Mouse (Mus musculus): ENCODE data around the gene Vipr2. TPM values are rescaled to one million over a fixed set of nuclear protein-coding genes. Genes with fewer than 3 reads are reported as not detected.

Vipr2 gene
- polyA plus RNA-seq, 1 experiment from 2014 or later = 2.2 TPM

DNA sequence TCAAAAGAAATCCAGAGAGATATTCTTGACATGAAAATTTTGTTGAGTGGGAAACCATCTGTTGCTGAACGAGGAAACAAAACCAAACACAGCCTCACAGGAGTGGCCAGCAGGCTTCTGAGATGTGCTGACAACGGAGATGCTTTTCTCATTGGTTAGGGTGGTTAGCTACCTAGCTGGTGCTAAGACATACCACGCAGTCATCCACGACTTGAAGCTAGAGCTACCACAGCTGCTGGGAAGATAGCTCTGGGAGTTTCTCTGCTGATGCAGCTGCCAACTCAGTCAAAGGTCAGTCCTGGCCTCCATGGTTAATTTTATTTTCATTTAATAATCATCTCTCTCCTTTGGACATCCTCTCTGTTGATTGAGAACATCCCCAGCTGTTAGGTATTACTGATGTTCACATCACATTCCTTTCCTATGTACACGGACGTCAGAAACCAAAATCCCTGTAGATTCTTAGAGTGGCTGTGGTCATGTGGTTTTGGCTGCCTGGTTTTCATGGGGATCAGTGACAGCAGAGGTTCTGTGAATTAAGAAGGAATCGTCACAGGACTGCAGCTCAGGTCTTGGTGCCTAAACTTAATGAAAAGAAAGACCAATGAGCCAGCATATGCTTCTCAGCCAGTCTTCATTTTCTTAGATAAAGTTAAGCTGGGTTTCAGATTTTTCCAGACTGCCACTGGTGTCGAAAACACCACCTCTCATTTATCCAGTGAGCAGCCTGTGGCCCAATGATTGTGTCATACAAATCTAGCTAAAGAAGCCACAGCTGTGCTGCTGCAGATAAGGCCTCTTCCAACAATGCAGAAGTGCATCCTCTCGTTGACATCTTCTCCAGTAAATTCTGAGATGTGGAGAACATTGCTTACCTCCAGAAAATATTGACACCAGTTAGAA lies 32.2 kb downstream of the Vipr2 start:
- Histone ChIP-seq H3K4me2 (replicated peaks) (no peak overlapping the region), H3K4me3 (no peak overlapping the region), H3K36me3 (no peaks in the 10 kb centered on the region), H3K27me3 (no peaks in the 10 kb centered on the region), H3K4me1 (no peaks in the 10 kb centered on the region), H3K9me3 (peaks cover 10% of the 10 kb centered on the region), H3K27ac (no peak overlapping the region), H3K9ac (no peak overlapping the region)
- ATAC-seq (ENCODE audit: low FRiP score, low read depth) = no peak
- 77% methylated on average over 9 of the region's 9 CpGs for WGBS

DNA sequence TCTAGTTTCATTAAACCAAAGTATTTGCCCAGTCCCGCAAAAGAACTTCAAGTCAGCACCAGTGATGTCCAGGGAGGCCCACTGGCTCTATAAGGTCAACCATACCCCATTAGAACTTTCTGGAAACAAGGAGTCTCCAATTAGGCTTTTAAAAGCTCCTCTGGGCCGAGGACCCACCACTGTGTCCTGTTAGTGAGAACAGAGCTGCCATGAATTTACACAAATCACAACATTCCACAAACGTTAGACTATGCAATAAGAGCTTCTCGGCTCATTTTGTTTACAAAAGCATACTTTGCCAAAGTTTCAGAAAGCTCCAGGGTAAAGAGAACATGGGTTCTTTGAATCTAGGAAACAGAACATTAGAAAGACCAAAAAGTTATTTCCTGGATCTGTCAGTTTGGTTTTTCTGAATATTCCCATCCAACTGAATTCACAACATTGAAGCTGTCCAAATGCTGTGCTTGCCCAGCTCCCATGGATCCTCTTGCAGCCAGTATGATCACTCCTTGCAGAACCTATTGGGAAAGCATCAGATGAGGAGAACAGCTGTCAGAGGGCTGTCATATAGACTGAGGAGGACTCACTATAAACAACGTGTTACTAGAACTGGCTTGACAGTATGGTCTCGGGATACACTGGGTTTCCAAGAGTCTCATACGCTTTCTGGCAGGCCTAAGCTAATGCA lies 33.6 kb downstream of the Vipr2 start:
- H3K27ac ChIP-seq = no peak overlapping the region
- H3K4me1 ChIP-seq = no peaks in the 10 kb centered on the region
- H3K4me2 ChIP-seq (replicated peaks) = no peak overlapping the region
- H3K36me3 ChIP-seq = no peaks in the 10 kb centered on the region
- H3K9me3 ChIP-seq = peaks cover 10% of the 10 kb centered on the region
- H3K9ac ChIP-seq = no peak overlapping the region
- H3K4me3 ChIP-seq = no peak overlapping the region
- H3K27me3 ChIP-seq = no peaks in the 10 kb centered on the region
- ATAC-seq (ENCODE audit: low FRiP score, low read depth) = no peak
- WGBS = 73% methylated on average over 7 of the region's 7 CpGs

DNA sequence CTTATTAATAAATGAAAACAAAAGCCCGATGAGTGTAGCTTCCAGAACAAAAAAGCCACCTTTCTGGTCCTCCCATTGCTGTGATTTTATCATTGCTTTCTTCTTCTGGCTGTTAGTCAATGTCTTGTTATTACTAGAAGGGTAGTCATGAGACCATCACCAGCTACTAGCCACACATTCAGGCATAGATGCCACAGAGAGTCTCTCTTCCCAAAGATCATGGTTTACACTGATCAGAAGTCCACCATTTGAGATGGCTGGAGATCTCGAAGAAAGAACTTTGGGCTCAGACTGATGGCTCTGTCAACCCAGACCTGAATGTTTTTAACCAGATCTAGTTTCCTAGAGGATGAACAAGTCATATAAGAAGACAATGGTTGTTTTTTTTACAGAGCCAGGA lies 38.3 kb downstream of the Vipr2 start:
- Histone ChIP-seq H3K4me2 (replicated peaks) (no peak overlapping the region), H3K9ac (no peak overlapping the region), H3K36me3 (no peaks in the 10 kb centered on the region), H3K4me1 (no peaks in the 10 kb centered on the region), H3K9me3 (no peaks in the 10 kb centered on the region), H3K27ac (no peak overlapping the region), H3K4me3 (no peak overlapping the region), H3K27me3 (no peaks in the 10 kb centered on the region)
- WGBS = 88% methylated on average over 2 of the region's 2 CpGs
- ATAC-seq (ENCODE audit: low FRiP score, low read depth) = no peak

DNA sequence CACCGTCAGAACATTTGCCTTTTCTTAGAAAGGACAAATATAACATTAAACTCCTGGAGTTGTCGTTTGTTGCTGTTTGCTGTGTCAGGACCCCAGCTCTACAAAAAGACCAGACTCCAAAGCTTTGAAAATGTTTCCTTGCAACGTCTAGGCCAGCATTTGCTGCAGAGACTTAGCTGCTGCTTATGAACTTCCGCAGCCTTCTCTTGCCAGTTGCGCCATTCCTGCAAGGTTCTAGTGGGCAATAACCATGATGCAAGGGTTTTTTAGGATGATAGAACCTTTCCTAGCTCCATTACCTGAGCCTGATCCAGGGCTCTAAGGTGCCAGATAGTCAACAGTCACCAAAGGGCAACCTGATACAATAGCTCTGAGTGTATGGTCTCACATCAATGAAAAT lies 38.9 kb downstream of the Vipr2 start:
- ATAC-seq (ENCODE audit: low FRiP score, low read depth) = no peak
- Histone ChIP-seq H3K4me1 (no peaks in the 10 kb centered on the region), H3K9me3 (no peaks in the 10 kb centered on the region), H3K27me3 (no peaks in the 10 kb centered on the region), H3K9ac (no peak overlapping the region), H3K27ac (no peak overlapping the region), H3K4me3 (no peak overlapping the region), H3K4me2 (replicated peaks) (no peak overlapping the region), H3K36me3 (no peaks in the 10 kb centered on the region)
- WGBS = 85% methylated on average over 5 of the region's 5 CpGs

DNA sequence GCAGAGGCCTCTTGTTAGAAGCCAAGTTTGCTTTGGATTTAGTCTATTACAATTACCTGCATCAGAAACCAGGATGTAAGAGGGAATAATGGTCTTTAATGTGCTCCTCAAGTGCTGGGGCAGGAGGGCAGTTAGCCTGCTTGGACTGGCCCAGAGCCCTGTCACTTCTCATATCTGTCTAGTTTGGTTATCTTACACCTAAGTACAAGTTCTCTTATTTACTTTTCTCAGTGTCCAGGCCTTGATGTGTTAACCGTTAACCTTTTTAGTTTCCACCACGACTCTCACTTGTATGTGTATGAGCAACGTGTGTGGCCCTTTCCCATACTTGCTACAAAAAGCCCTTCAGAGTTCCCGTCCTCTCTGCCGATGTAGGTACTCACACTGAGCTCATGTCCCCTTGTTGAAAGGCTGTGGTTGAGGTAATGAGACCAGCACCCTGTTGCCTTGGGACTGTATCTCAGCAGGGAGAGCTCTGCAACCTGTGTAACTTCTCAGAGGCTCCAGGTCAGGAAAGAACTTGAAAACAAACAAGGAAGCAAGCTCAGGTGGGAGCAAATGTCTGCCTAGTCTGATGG lies 39.9 kb downstream of the Vipr2 start:
- no peak overlapping the region for H3K4me3 ChIP-seq
- no peak overlapping the region for H3K9ac ChIP-seq
- WGBS = 82% methylated on average over 5 of the region's 5 CpGs
- no peaks in the 10 kb centered on the region for H3K9me3 ChIP-seq
- H3K27me3 ChIP-seq = no peaks in the 10 kb centered on the region
- H3K36me3 ChIP-seq = no peaks in the 10 kb centered on the region
- no peak for ATAC-seq (ENCODE audit: low FRiP score, low read depth)
- H3K4me1 ChIP-seq = no peaks in the 10 kb centered on the region
- no peak overlapping the region for H3K4me2 ChIP-seq (replicated peaks)
- H3K27ac ChIP-seq = no peak overlapping the region

DNA sequence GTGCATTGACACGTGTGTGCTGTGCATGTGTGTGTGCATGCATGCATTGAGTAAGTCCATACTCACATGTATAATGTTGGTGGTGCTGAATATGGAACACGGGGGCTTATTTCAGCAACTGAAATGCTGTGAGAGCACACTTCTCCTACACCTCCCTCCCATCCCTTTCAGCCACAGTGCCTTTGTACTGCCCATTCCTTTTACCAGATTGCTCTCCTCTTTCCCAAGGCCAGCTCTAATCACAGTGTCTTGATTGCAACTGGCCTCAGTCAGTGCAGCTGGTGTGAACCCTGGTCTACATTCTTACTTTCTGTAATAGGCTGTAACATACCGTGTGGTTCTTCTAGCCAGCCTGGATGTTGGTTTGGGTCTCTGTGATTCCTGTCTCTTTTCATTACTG lies 41.5 kb downstream of the Vipr2 start:
- no peak overlapping the region for H3K27ac ChIP-seq
- no peaks in the 10 kb centered on the region for H3K9me3 ChIP-seq
- no peak overlapping the region for H3K4me2 ChIP-seq (replicated peaks)
- 84% methylated on average over 3 of the region's 3 CpGs for WGBS
- no peak overlapping the region for H3K9ac ChIP-seq
- H3K27me3 ChIP-seq = no peaks in the 10 kb centered on the region
- no peak overlapping the region for H3K4me3 ChIP-seq
- H3K36me3 ChIP-seq = no peaks in the 10 kb centered on the region
- no peak for ATAC-seq (ENCODE audit: low FRiP score, low read depth)
- no peaks in the 10 kb centered on the region for H3K4me1 ChIP-seq

DNA sequence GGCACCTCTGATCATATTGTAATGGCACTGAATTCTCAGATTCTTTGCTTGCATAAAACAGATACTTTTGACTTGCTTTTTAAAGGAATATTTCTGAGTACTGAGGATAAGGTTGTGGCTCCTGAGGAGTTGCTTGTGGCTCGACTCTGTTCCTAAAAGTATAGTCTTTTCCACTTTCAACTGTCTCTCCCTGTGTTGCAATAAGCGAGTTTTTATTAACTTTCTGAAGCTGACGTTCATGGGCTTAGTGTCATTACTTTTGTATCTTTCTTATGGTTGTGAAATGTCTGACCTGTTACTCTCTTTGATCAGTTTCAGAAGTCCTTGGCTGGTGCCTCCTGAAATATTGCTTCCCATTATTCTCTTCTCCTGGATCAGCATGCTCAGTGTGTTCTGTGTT lies 46.3 kb downstream of the Vipr2 start:
- no peak for ATAC-seq (ENCODE audit: low FRiP score, low read depth)
- no peak overlapping the region for H3K27ac ChIP-seq
- 74% methylated on average over 3 of the region's 3 CpGs for WGBS
- no peak overlapping the region for H3K9ac ChIP-seq
- H3K27me3 ChIP-seq = no peaks in the 10 kb centered on the region
- H3K36me3 ChIP-seq = no peaks in the 10 kb centered on the region
- H3K9me3 ChIP-seq = no peaks in the 10 kb centered on the region
- H3K4me2 ChIP-seq (replicated peaks) = no peak overlapping the region
- no peaks in the 10 kb centered on the region for H3K4me1 ChIP-seq
- H3K4me3 ChIP-seq = no peak overlapping the region

DNA sequence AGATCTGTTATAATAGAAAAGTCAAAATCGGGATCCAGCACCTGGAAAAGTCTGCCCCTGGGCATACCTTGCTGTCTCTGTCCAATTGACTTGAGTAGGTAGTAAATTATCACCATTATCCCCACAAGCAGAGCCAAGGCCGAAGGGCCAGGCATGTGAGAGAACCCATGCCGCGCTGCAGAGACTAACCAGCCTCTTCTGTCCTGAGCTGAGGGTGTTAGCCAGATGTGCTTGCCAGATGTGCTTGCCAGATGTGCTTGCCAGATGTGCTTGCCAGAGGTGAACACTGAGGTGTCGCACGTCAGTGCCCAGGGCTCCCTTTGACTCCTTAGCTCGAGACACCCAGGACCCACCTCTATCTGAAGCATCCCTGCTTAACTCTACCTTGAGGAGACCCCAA lies 53.4 kb downstream of the Vipr2 start:
- Histone ChIP-seq H3K9ac (no peak overlapping the region), H3K4me1 (no peaks in the 10 kb centered on the region), H3K27ac (no peak overlapping the region), H3K4me2 (replicated peaks) (no peak overlapping the region), H3K4me3 (no peak overlapping the region), H3K27me3 (no peaks in the 10 kb centered on the region), H3K36me3 (no peaks in the 10 kb centered on the region), H3K9me3 (no peaks in the 10 kb centered on the region)
- 34% methylated on average over 7 of the region's 7 CpGs for WGBS
- ATAC-seq (ENCODE audit: low FRiP score, low read depth) = peak; percentile 83

DNA sequence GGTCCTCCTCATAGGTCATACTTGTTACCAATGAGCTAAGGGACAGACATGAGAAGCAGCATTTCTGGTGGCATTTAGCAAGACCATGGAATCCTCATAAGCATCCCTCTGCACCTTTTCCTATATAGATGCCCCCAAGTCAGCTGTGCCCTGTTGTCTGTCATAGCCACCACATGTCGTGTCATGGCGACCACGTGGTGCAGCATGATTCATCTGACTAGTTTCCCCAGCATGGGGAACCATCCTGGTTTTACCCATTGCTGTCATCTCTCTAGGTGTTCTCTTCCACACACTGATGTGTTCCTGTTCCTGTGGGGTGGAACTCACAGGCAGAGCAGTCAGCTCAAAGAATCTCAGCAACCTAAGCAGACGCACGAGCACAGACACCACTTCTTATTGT lies 55.4 kb downstream of the Vipr2 start:
- 91% methylated on average over 5 of the region's 5 CpGs for WGBS
- Histone ChIP-seq H3K4me3 (no peak overlapping the region), H3K4me1 (no peaks in the 10 kb centered on the region), H3K27ac (no peak overlapping the region), H3K36me3 (no peaks in the 10 kb centered on the region), H3K4me2 (replicated peaks) (no peak overlapping the region), H3K9ac (no peak overlapping the region), H3K9me3 (no peaks in the 10 kb centered on the region), H3K27me3 (no peaks in the 10 kb centered on the region)
- no peak for ATAC-seq (ENCODE audit: low FRiP score, low read depth)

DNA sequence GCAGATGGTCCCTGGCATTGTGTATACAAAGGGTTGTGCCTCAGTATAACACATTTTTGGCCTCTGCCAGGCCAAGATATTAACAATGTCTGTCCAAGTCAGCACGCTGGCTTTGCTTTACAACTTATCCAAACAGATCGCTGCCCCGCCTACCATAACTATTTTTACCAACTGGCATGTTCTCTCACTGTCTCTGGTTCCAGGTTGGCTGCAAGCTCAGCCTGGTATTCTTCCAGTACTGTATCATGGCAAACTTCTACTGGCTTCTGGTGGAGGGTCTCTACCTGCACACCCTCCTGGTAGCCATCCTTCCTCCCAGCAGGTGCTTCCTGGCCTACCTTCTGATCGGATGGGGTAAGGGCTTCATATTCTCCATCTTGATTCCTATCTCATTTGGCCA lies 58.4 kb downstream of the Vipr2 start:
- Histone ChIP-seq H3K4me3 (no peak overlapping the region), H3K4me1 (no peaks in the 10 kb centered on the region), H3K9ac (no peak overlapping the region), H3K4me2 (replicated peaks) (no peak overlapping the region), H3K36me3 (no peaks in the 10 kb centered on the region), H3K27ac (no peak overlapping the region), H3K27me3 (no peaks in the 10 kb centered on the region), H3K9me3 (no peaks in the 10 kb centered on the region)
- WGBS = 93% methylated on average over 4 of the region's 4 CpGs
- no peak for ATAC-seq (ENCODE audit: low FRiP score, low read depth)

DNA sequence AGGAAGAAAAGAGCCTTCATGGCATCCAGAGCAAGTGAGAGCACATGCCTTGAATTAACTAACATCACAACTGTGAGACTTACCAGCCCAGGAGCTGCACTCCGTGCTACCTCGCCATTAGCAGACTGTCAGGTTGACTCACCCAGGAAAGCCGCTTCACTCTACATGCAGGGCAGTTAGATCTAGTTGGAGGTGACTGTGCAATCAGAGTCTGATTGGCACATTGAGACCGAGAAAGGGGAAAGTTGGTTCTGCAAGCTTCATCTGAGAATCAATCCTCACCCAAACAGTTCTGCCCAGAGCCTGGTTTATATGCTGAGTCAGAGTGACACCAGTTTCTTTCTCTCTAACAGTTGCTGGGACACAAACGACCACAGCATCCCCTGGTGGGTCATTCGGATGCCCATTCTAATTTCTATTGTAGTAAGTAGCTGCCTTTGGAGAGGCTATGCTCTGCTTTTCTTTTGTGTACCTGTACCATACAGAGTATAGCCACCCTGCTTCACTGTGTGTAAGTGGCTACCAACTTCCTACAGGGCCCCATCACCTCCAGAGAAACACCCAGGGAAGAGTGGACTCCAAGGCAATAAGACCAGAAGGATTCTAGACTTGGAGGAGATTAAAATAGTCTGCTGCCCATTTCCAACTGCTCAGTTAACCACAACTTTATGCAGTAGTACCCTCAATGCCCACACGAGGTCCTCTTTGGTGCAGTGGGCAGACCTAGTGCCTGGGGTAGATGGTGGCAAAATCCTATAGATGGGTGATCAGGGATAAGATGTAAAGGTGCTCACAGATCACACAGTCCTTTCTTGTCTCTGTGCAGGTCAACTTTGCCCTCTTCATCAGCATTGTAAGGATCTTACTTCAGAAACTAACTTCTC lies 61.0 kb downstream of the Vipr2 start:
- no peaks in the 10 kb centered on the region for H3K27me3 ChIP-seq
- WGBS = 70% methylated on average over 7 of the region's 7 CpGs

DNA sequence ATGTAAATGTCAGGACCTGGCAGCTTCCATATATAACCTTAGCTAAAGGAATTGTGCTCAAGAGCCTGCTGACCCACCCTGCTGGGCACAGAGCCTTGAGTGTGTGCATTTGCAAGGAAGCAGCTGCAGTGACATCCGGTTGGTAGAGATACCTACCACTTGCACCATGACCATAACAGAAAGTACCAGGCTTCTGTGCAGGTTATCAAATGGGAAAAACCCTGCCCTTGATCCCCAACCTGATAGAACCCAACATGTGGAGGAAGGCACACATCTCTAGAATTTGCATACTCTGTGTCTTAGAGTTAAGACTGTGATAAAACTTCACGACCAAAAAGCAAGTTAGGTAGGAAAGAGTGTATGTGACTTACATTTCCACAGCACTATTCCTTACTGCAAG lies 63.1 kb downstream of the Vipr2 start:
- ATAC-seq (ENCODE audit: low FRiP score, low read depth) = no peak
- no peaks in the 10 kb centered on the region for H3K27me3 ChIP-seq
- H3K36me3 ChIP-seq = no peaks in the 10 kb centered on the region
- H3K4me2 ChIP-seq (replicated peaks) = no peak overlapping the region
- H3K9me3 ChIP-seq = no peaks in the 10 kb centered on the region
- H3K9ac ChIP-seq = no peak overlapping the region
- no peaks in the 10 kb centered on the region for H3K4me1 ChIP-seq
- H3K27ac ChIP-seq = no peak overlapping the region
- H3K4me3 ChIP-seq = no peak overlapping the region
- WGBS = 86% methylated on average over 2 of the region's 2 CpGs

More for the DNA sequence above, 61.0 kb downstream of the Vipr2 start:
- no peak for ATAC-seq (ENCODE audit: low FRiP score, low read depth)
- Histone ChIP-seq H3K4me2 (replicated peaks) (no peak overlapping the region), H3K27ac (no peak overlapping the region), H3K4me1 (no peaks in the 10 kb centered on the region), H3K4me3 (no peak overlapping the region), H3K36me3 (no peaks in the 10 kb centered on the region), H3K9ac (no peak overlapping the region), H3K9me3 (no peaks in the 10 kb centered on the region)

All from limb, embryonic 13.5 days (tissue).